Mouse (Mus musculus): Measurements from ENCODE around the gene Acot5. TPM values are rescaled to one million over a fixed set of nuclear protein-coding genes. Genes with fewer than 3 reads are reported as not detected.
"Not testable (repeated sequence)": the region's sequence is repeated elsewhere in the genome, so short reads cannot be mapped to it uniquely, and the experiment has no call there.

Gene Acot5
- total RNA-seq, 2 experiments from 2014 or later: 5.8 to 7.3 TPM

GRCm38 (mm10) chr12:84064621-84065020, 4.5 kb upstream of the Acot5 start:
- intact Hi-C loops (cut with DNase I): loop anchor here (5.0 kb wide), 1 partner anchor 352 kb away; no protein-coding TSS in a partner anchor
- no peak overlapping the region for H3K27ac ChIP-seq
- H3K4me3 ChIP-seq: no peak overlapping the region
- no peak for DNase-seq (ENCODE audit: extremely low spot score in 1 of 2, low spot score in 2 of 2)
- no peak for TF ChIP-seq CTCF (IDR thresholded peaks at IDR 0.05)

GRCm38 (mm10) chr12:84067752-84068151, 1.4 kb upstream of the Acot5 start:
- DNase-seq (ENCODE audit: extremely low spot score in 1 of 2, low spot score in 2 of 2): no peak
- Histone ChIP-seq H3K27ac (no peak overlapping the region), H3K4me3 (no peak overlapping the region)
- intact Hi-C loops (cut with DNase I): no loop called here
- no peak for TF ChIP-seq CTCF (IDR thresholded peaks at IDR 0.05)

- DNase-seq (ENCODE audit: extremely low spot score in 1 of 2, low spot score in 2 of 2): no peak
- intact Hi-C loops (cut with DNase I): no loop called here
- Histone ChIP-seq H3K4me3 (no peak overlapping the region), H3K27ac (no peak overlapping the region)
- no peak for TF ChIP-seq CTCF (IDR thresholded peaks at IDR 0.05)
Observed at GRCm38 (mm10) chr12:84068296-84068695, 829 bp upstream of the Acot5 start.

GRCm38 (mm10) chr12:84069582-84069981, 457 bp downstream of the Acot5 start:
- intact Hi-C loops (cut with DNase I): not testable (repeated sequence)
- H3K4me3 ChIP-seq: peak overlapping the region; percentile 46
- DNase-seq (ENCODE audit: extremely low spot score in 1 of 2, low spot score in 2 of 2): peak; percentile 36 to 37
- peak overlapping the region; percentile 56 for H3K27ac ChIP-seq

GRCm38 (mm10) chr12:84071696-84072095, 2.6 kb downstream of the Acot5 start:
- no peak for TF ChIP-seq CTCF (IDR thresholded peaks at IDR 0.05)
- intact Hi-C loops (cut with DNase I): no loop called here
- peak overlapping the region; percentile 68 for H3K27ac ChIP-seq

GRCm38 (mm10) chr12:84077371-84077990, 8.4 kb downstream of the Acot5 start:
- intact Hi-C loops (cut with DNase I): no loop called here
- no peak overlapping the region for H3K27ac ChIP-seq
- DNase-seq (ENCODE audit: extremely low spot score in 1 of 2, low spot score in 2 of 2): no peak
- H3K4me3 ChIP-seq: no peak overlapping the region
- TF ChIP-seq CTCF (IDR thresholded peaks at IDR 0.05): no peak

More at GRCm38 (mm10) chr12:84071696-84072095, 2.6 kb downstream of the Acot5 start:
- no peak overlapping the region for H3K4me3 ChIP-seq
- DNase-seq (ENCODE audit: extremely low spot score in 1 of 2, low spot score in 2 of 2): peak; percentile 14 to 15

GRCm38 (mm10) chr12:84083842-84084241, 14.7 kb downstream of the Acot5 start:
- Histone ChIP-seq H3K4me3 (no peak overlapping the region), H3K27ac (no peak overlapping the region)
- DNase-seq (ENCODE audit: extremely low spot score in 1 of 2, low spot score in 2 of 2): no peak
- TF ChIP-seq CTCF (IDR thresholded peaks at IDR 0.05): no peak
- intact Hi-C loops (cut with DNase I): no loop called here

GRCm38 (mm10) chr12:84084581-84084980, 15.5 kb downstream of the Acot5 start:
- TF ChIP-seq CTCF (IDR thresholded peaks at IDR 0.05): no peak
- intact Hi-C loops (cut with DNase I): no loop called here
- H3K27ac ChIP-seq: no peak overlapping the region

GRCm38 (mm10) chr12:84094666-84095065, 25.5 kb downstream of the Acot5 start:
- H3K27ac ChIP-seq; intact Hi-C loops (cut with DNase I); DNase-seq (ENCODE audit: extremely low spot score in 1 of 2, low spot score in 2 of 2); H3K4me3 ChIP-seq: not testable (repeated sequence)

More at GRCm38 (mm10) chr12:84084581-84084980, 15.5 kb downstream of the Acot5 start:
- DNase-seq (ENCODE audit: extremely low spot score in 1 of 2, low spot score in 2 of 2): no peak
- no peak overlapping the region for H3K4me3 ChIP-seq

GRCm38 (mm10) chr12:84099605-84100004, 30.5 kb downstream of the Acot5 start:
- DNase-seq (ENCODE audit: extremely low spot score in 1 of 2, low spot score in 2 of 2): no peak
- intact Hi-C loops (cut with DNase I): no loop called here
- TF ChIP-seq CTCF (IDR thresholded peaks at IDR 0.05): no peak
- Histone ChIP-seq H3K4me3 (no peak overlapping the region), H3K27ac (no peak overlapping the region)

- no peak overlapping the region; the same call in 1 of the 2 replicates for H3K4me3 ChIP-seq
- H3K27ac ChIP-seq: no peak overlapping the region
- TF ChIP-seq CTCF (IDR thresholded peaks at IDR 0.05): no peak
Observed at GRCm38 (mm10) chr12:84100071-84100470, 30.9 kb downstream of the Acot5 start.

GRCm38 (mm10) chr12:84100604-84101492, 31.7 kb downstream of the Acot5 start, which contains the start of gene Acot6:
Gene Acot6 (plus strand): TSS chr12:84100654.
- DNase-seq (ENCODE audit: extremely low spot score in 1 of 2, low spot score in 2 of 2): peak; percentile 31 to 52
- Histone ChIP-seq H3K4me3 (peak within 1 kb of the TSS; percentile 64), H3K27ac (peak within 1 kb of the TSS; percentile 84)
- intact Hi-C loops (cut with DNase I): not testable (repeated sequence)

More at GRCm38 (mm10) chr12:84100071-84100470, 30.9 kb downstream of the Acot5 start:
- no peak for DNase-seq (ENCODE audit: extremely low spot score in 1 of 2, low spot score in 2 of 2)
- intact Hi-C loops (cut with DNase I): no loop called here

All from left cerebral cortex, adult 2 months (tissue).